Mouse (Mus musculus): ENCODE results near the gene Rdh11. TPM values are rescaled to one million over a fixed set of nuclear protein-coding genes. Genes with fewer than 3 reads are reported as not detected.

Gene Rdh11
- polyA plus RNA-seq, 2 experiments, result 23.5 to 27.1 TPM

GRCm38 (mm10) chr12:79131178-79131675 is 60.9 kb downstream of the Rdh11 start:
- under 1% methylated on average over 22 of the region's 22 CpGs for WGBS
- peak overlapping the region; percentile 94 for H3K4me2 ChIP-seq (replicated peaks; ENCODE audit: low read depth, low read length, severe bottlenecking)
- peak overlapping the region; percentile 48 for H3K9ac ChIP-seq (ENCODE audit: low read depth, low read length, severe bottlenecking)
- H3K36me3 ChIP-seq (ENCODE audit: control insufficient read depth, insufficient read depth, low read length), result no peaks in the 10 kb centered on the region
- H3K4me3 ChIP-seq (replicated peaks; ENCODE audit: low read length), result peak overlapping the region; percentile 49
- ATAC-seq (ENCODE audit: low FRiP score, low read depth) (no peak), DNase-seq (ENCODE audit: low spot score) (no peak)
- no peaks in the 10 kb centered on the region; the same call in 1 of the 2 replicates for H3K4me1 ChIP-seq (ENCODE audit: control insufficient read depth, insufficient read depth, low read length)
- TF ChIP-seq POLR2A (IDR thresholded peaks at IDR 0.05; ENCODE audit: borderline replicate concordance, extremely low read depth, insufficient read depth, insufficient read length), result no peak
- peaks cover 36% of the 10 kb centered on the region for H3K27me3 ChIP-seq (ENCODE audit: control insufficient read depth, insufficient read depth, low read length)
- no peak overlapping the region for H3K27ac ChIP-seq (replicated peaks; ENCODE audit: low read depth, low read length)
- H3K9me3 ChIP-seq (ENCODE audit: control insufficient read depth, low read length), result no peaks in the 10 kb centered on the region

DNA sequence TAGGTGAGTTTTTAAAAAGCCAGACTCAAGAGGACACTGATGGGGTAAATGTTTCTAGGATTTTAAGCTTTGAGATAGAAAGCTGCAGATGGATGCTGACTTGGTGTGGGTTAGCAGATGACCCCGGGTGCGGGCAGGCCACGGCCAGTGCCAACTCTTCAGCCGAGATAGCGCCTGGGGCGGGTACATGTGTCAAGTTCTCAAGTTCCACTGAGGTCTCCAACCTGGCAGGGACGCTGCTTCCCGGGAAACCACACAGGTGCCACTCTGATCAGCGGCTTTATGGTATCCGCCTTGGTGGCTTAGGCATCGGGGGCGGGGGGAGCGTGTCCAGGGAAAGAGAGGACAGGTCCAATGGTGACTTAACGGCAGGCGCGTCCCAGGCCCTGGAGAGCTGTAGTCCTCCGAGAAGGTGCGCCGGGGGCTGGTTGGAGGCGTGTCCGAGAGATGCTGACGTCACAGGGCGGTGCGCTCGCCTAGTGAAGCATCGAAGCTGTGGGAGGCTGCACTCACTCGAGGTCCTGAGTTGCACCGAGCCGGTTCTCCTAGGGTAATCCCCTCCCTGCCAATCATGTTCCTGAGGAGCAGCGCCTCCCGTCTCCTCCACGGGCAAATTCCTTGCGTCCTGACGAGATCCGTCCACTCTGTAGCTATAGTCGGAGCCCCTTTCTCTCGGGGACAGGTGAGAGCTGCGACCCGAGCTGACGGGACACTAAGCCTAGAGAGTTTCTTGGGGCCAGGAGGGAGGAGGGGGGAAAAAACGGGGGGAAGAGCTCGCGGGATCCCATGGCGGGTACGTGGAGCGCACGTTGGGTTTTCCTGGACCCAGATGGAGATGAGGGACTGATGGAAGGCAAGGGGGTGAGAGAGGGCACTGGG is 61.6 kb downstream of the Rdh11 start, which contains the start of gene Arg2:
TSS of gene Arg2 (plus strand) at position 479 of the 879 bp plus-strand sequence.
- peak; percentile 86 for ATAC-seq (ENCODE audit: low FRiP score, low read depth)
- H3K4me3 ChIP-seq (replicated peaks; ENCODE audit: low read length), result peak within 1 kb of the TSS; percentile 49
- peak within 1 kb of the TSS; percentile 48 for H3K9ac ChIP-seq (ENCODE audit: low read depth, low read length, severe bottlenecking)
- peaks cover 36% of the 10 kb centered on the region for H3K27me3 ChIP-seq (ENCODE audit: control insufficient read depth, insufficient read depth, low read length)
- H3K9me3 ChIP-seq (ENCODE audit: control insufficient read depth, low read length), result no peaks in the 10 kb centered on the region
- H3K4me2 ChIP-seq (replicated peaks; ENCODE audit: low read depth, low read length, severe bottlenecking), result peak within 1 kb of the TSS; percentile 94
- H3K36me3 ChIP-seq (ENCODE audit: control insufficient read depth, insufficient read depth, low read length), result no peaks in the 10 kb centered on the region
- DNase-seq (ENCODE audit: low spot score), result peak; percentile 73
- TF ChIP-seq POLR2A (IDR thresholded peaks at IDR 0.05; ENCODE audit: borderline replicate concordance, extremely low read depth, insufficient read depth, insufficient read length), result 0 out of 2 replicates have a peak, but pooled peaks have one; percentile 44
- under 1% methylated on average over 47 of the region's 47 CpGs for WGBS
- no peaks in the 10 kb centered on the region; the same call in 1 of the 2 replicates for H3K4me1 ChIP-seq (ENCODE audit: control insufficient read depth, insufficient read depth, low read length)
- H3K27ac ChIP-seq (replicated peaks; ENCODE audit: low read depth, low read length), result no peak within 1 kb of the TSS

Other genes starting within 250 kb of the Rdh11 start
- gene Tmem229b, start 184.7 kb downstream of the Rdh11 start, polyA plus RNA-seq (2012; rRNA removed), result 7.3 and 10.9 TPM in 2 replicates
- 7.2 and 7.4 TPM in 2 replicates for gene Tmem229b, start 184.7 kb downstream of the Rdh11 start, polyA plus RNA-seq (2014; fragmentation: Nextera tagmentation; extraction: Ambion mirVana)
- gene Plekhh1, start 163.1 kb downstream of the Rdh11 start, polyA plus RNA-seq (2012; rRNA removed), result 4.9 and 5.1 TPM in 2 replicates
- 2.3 and 2.5 TPM in 2 replicates for gene Plekhh1, start 163.1 kb downstream of the Rdh11 start, polyA plus RNA-seq (2014; fragmentation: Nextera tagmentation; extraction: Ambion mirVana)
- gene Pigh, start 102.6 kb downstream of the Rdh11 start, polyA plus RNA-seq (2012; rRNA removed), result 18.9 and 23.1 TPM in 2 replicates
- gene Pigh, start 102.6 kb downstream of the Rdh11 start, polyA plus RNA-seq (2014; fragmentation: Nextera tagmentation; extraction: Ambion mirVana), result 29.4 and 31.2 TPM in 2 replicates
- 0.39 and 0.40 TPM in 2 replicates for gene Arg2, start 61.5 kb downstream of the Rdh11 start, polyA plus RNA-seq (2012; rRNA removed)
- gene Arg2, start 61.5 kb downstream of the Rdh11 start, polyA plus RNA-seq (2014; fragmentation: Nextera tagmentation; extraction: Ambion mirVana), result 0.55 and 0.65 TPM in 2 replicates
- 27.7 and 44.0 TPM in 2 replicates for gene Vti1b, start 19.6 kb downstream of the Rdh11 start, polyA plus RNA-seq (2012; rRNA removed)
- gene Vti1b, start 19.6 kb downstream of the Rdh11 start, polyA plus RNA-seq (2014; fragmentation: Nextera tagmentation; extraction: Ambion mirVana), result 85.7 and 94.6 TPM in 2 replicates
- gene Rdh12, start 16.6 kb upstream of the Rdh11 start, polyA plus RNA-seq (2012; rRNA removed), result 9.4 and 10.2 TPM in 2 replicates
- gene Rdh12, start 16.6 kb upstream of the Rdh11 start, polyA plus RNA-seq (2014; fragmentation: Nextera tagmentation; extraction: Ambion mirVana), result 15.4 and 24.2 TPM in 2 replicates
- 29.7 and 32.2 TPM in 2 replicates for gene Zfyve26, start 104.0 kb upstream of the Rdh11 start, polyA plus RNA-seq (2012; rRNA removed)
- gene Zfyve26, start 104.0 kb upstream of the Rdh11 start, polyA plus RNA-seq (2014; fragmentation: Nextera tagmentation; extraction: Ambion mirVana), result 16.8 and 20.3 TPM in 2 replicates
- 2.7 and 3.2 TPM in 2 replicates for gene Rad51b, start 105.0 kb upstream of the Rdh11 start, polyA plus RNA-seq (2012; rRNA removed)
- gene Rad51b, start 105.0 kb upstream of the Rdh11 start, polyA plus RNA-seq (2014; fragmentation: Nextera tagmentation; extraction: Ambion mirVana), result 5.7 and 6.5 TPM in 2 replicates